Mouse (Mus musculus): ENCODE measurements around the gene Fut2. TPM values are rescaled to one million over a fixed set of nuclear protein-coding genes. Genes with fewer than 3 reads are reported as not detected.

Gene Fut2
- total RNA-seq, 2 experiments from 2014 or later = not detected

- DNase-seq (ENCODE audit: low spot score in 2 of 2) = no peak
Observed at GRCm38 (mm10) chr7:45702809-45703520, 36.8 kb upstream of the Fut2 start.

- no peak for DNase-seq (ENCODE audit: low spot score in 2 of 2)
Observed at GRCm38 (mm10) chr7:45702316-45702715, 36.1 kb upstream of the Fut2 start.

GRCm38 (mm10) chr7:45701607-45702006 lies 35.4 kb upstream of the Fut2 start:
- DNase-seq (ENCODE audit: low spot score in 2 of 2) = no peak

- DNase-seq (ENCODE audit: low spot score in 2 of 2) = no peak
Observed at GRCm38 (mm10) chr7:45701072-45701471, 34.9 kb upstream of the Fut2 start.

GRCm38 (mm10) chr7:45700301-45701015 lies 34.3 kb upstream of the Fut2 start:
- peak in 1 of 2 experiments; percentile 76 for DNase-seq (ENCODE audit: low spot score in 2 of 2)

- DNase-seq (ENCODE audit: low spot score in 2 of 2) = no peak
Observed at GRCm38 (mm10) chr7:45699523-45700141, 33.4 kb upstream of the Fut2 start, which contains the start of gene Car11. Gene Car11 (plus strand): TSS chr7:45699843.

- DNase-seq (ENCODE audit: low spot score in 2 of 2) = no peak
Observed at GRCm38 (mm10) chr7:45697894-45698293, 31.7 kb upstream of the Fut2 start.

GRCm38 (mm10) chr7:45695098-45695497 lies 28.9 kb upstream of the Fut2 start:
- DNase-seq (ENCODE audit: low spot score in 2 of 2) = no peak

- DNase-seq (ENCODE audit: low spot score in 2 of 2) = no peak
Observed at GRCm38 (mm10) chr7:45693921-45694591, 27.9 kb upstream of the Fut2 start, which contains the start of gene Sec1. Gene Sec1 (minus strand): TSS chr7:45694402.

- no peak for DNase-seq (ENCODE audit: low spot score in 2 of 2)
Observed at GRCm38 (mm10) chr7:45692364-45692763, 26.2 kb upstream of the Fut2 start.

- DNase-seq (ENCODE audit: low spot score in 2 of 2) = no peak
Observed at GRCm38 (mm10) chr7:45689800-45690199, 23.6 kb upstream of the Fut2 start.

GRCm38 (mm10) chr7:45689099-45689498 lies 22.9 kb upstream of the Fut2 start:
- DNase-seq (ENCODE audit: low spot score in 2 of 2) = no peak

- DNase-seq (ENCODE audit: low spot score in 2 of 2) = no peak
Observed at GRCm38 (mm10) chr7:45686841-45687240, 20.6 kb upstream of the Fut2 start.

GRCm38 (mm10) chr7:45685811-45686210 lies 19.6 kb upstream of the Fut2 start:
- DNase-seq (ENCODE audit: low spot score in 2 of 2) = no peak

- no peak for DNase-seq (ENCODE audit: low spot score in 2 of 2)
Observed at GRCm38 (mm10) chr7:45683396-45684050, 17.3 kb upstream of the Fut2 start, which contains the start of gene Ntn5. Gene Ntn5 (plus strand): TSS chr7:45684022.

- DNase-seq (ENCODE audit: low spot score in 2 of 2) = peak; percentile 75 to 90
Observed at GRCm38 (mm10) chr7:45682144-45683126, 16.2 kb upstream of the Fut2 start.

GRCm38 (mm10) chr7:45681046-45681736 lies 15.0 kb upstream of the Fut2 start:
- no peak for DNase-seq (ENCODE audit: low spot score in 2 of 2)

- no peak for DNase-seq (ENCODE audit: low spot score in 2 of 2)
Observed at GRCm38 (mm10) chr7:45679966-45680621, 13.9 kb upstream of the Fut2 start.

Data from gastrocnemius, postnatal 4 days (tissue).